Mouse (Mus musculus): Measurements from ENCODE around the gene 1110051M20Rik. TPM values are rescaled to one million over a fixed set of nuclear protein-coding genes. Genes with fewer than 3 reads are reported as not detected.

The 1110051M20Rik gene
- polyA plus RNA-seq, 1 experiment from 2014 or later: 75.3 TPM

DNA sequence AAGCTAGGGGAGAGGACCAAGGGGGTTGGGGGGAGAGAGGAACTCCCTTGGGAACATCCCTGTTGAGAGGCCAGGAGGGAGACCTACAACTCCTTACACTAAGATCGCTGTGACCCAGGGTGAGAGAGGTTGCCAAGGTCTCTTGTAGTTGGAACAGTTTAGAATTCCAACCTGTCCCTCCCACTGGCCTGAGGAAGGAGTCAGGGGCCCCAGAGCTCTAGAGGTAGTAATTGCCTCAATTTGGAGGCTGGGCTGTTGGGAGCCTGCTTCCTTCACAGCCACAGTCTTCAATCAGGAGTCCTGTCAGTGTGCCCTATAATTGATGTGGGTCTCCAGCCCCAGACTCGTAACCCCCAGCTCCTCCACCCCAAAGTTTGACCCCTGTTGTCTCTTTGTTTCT, 17.7 kb upstream of the 1110051M20Rik start:
- WGBS: 2% methylated on average over 2 of the region's 2 CpGs
- Histone ChIP-seq H3K36me3 (ENCODE audit: control insufficient read depth, insufficient read depth, low read length) (no peaks in the 10 kb centered on the region), H3K27ac (replicated peaks; ENCODE audit: low read depth, low read length) (no peak overlapping the region), H3K4me3 (ENCODE audit: low read depth, low read length) (no peak overlapping the region), H3K27me3 (ENCODE audit: control insufficient read depth, insufficient read depth, low read length) (no peaks in the 10 kb centered on the region), H3K4me1 (ENCODE audit: control insufficient read depth, insufficient read depth, low read length) (peaks cover 24% of the 10 kb centered on the region), H3K4me2 (ENCODE audit: low read depth, severe bottlenecking) (peak overlapping the region; percentile 29), H3K9ac (ENCODE audit: low read length) (peak overlapping the region; percentile 52; the same call in 1 of the 2 replicates), H3K9me3 (ENCODE audit: control insufficient read depth, low read length) (no peaks in the 10 kb centered on the region)
- DNase-seq (ENCODE audit: low spot score) (peak; percentile 56), ATAC-seq (ENCODE audit: insufficient number of reproducible peaks, low FRiP score, low TSS enrichment, low read depth) (no peak)

DNA sequence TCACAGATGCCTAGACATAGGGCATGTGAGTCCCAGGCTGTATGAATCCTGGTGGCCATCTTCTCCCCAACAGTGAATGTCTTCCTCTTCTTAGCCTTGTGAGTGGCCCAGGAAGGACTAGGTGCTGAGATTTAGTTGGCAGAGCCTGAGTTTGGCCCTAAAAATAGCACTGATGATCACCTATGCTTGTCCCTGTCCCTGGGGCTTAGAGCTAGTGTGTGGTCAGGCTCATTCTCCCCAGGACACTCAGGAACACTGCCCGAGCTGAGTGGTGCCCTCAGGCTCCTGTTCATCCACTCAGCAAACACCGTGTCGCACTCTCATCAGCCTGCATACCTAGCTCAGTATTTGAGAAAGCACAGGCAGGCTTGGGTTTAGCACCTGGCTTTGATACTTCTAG, 16.8 kb upstream of the 1110051M20Rik start:
- Histone ChIP-seq H3K9ac (ENCODE audit: low read length) (no peak overlapping the region), H3K36me3 (ENCODE audit: control insufficient read depth, insufficient read depth, low read length) (no peaks in the 10 kb centered on the region), H3K4me3 (ENCODE audit: low read depth, low read length) (no peak overlapping the region), H3K27ac (replicated peaks; ENCODE audit: low read depth, low read length) (no peak overlapping the region), H3K4me2 (ENCODE audit: low read depth, severe bottlenecking) (no peak overlapping the region), H3K4me1 (ENCODE audit: control insufficient read depth, insufficient read depth, low read length) (peaks cover 21% of the 10 kb centered on the region), H3K9me3 (ENCODE audit: control insufficient read depth, low read length) (no peaks in the 10 kb centered on the region), H3K27me3 (ENCODE audit: control insufficient read depth, insufficient read depth, low read length) (no peaks in the 10 kb centered on the region)
- WGBS: 43% methylated on average over 3 of the region's 3 CpGs
- ATAC-seq (ENCODE audit: insufficient number of reproducible peaks, low FRiP score, low TSS enrichment, low read depth) (no peak), DNase-seq (ENCODE audit: low spot score) (peak; percentile 23)

DNA sequence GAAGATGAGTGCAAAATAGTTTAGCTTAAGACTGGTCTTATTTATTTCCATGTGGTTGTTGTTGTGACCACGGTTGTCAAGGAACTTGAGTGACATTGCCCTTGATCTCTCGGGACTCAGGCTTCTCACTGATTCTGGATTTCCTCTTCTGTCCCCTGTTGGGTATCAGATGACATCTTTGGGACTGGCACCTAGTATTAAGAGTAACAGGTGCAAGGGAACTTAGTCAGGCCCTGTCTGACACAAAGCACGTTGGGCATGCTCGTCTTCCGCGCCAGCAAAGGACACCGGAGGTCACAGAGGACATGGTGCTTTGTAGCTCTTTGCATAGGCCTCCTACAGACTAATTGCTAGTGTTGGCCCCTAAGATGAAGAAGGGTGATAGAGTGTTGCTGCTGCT, 16.3 kb upstream of the 1110051M20Rik start:
- H3K4me3 ChIP-seq (ENCODE audit: low read depth, low read length): no peak overlapping the region
- H3K4me1 ChIP-seq (ENCODE audit: control insufficient read depth, insufficient read depth, low read length): peaks cover 21% of the 10 kb centered on the region
- no peaks in the 10 kb centered on the region for H3K36me3 ChIP-seq (ENCODE audit: control insufficient read depth, insufficient read depth, low read length)
- H3K9ac ChIP-seq (ENCODE audit: low read length): no peak overlapping the region
- DNase-seq (ENCODE audit: low spot score): no peak
- no peak overlapping the region for H3K4me2 ChIP-seq (ENCODE audit: low read depth, severe bottlenecking)
- no peak for ATAC-seq (ENCODE audit: insufficient number of reproducible peaks, low FRiP score, low TSS enrichment, low read depth)
- WGBS: 64% methylated on average over 7 of the region's 7 CpGs
- no peaks in the 10 kb centered on the region for H3K9me3 ChIP-seq (ENCODE audit: control insufficient read depth, low read length)
- H3K27me3 ChIP-seq (ENCODE audit: control insufficient read depth, insufficient read depth, low read length): no peaks in the 10 kb centered on the region
- H3K27ac ChIP-seq (replicated peaks; ENCODE audit: low read depth, low read length): no peak overlapping the region

DNA sequence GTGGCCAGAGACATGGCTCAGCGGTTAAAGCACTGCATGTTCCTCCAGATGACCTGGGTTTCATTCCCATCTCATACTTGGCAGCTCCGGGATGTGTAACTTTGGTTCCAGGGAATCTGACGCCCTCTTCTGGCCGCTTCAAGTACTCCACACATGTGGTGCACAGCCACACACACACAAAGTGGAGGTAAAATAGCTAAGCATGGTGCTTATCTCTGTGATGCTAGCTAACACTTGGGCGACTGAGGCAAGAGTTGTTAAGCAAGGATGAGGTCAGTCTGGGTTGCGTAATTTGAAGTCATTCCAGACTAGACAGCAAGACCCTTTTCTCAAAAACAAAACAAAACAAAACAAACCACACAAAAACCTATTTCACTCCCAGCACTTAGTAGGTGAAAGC, 15.6 kb upstream of the 1110051M20Rik start:
- DNase-seq (ENCODE audit: low spot score): peak; percentile 34
- 91% methylated on average over 6 of the region's 6 CpGs for WGBS
- Histone ChIP-seq H3K9me3 (ENCODE audit: control insufficient read depth, low read length) (no peaks in the 10 kb centered on the region), H3K9ac (ENCODE audit: low read length) (no peak overlapping the region), H3K4me2 (ENCODE audit: low read depth, severe bottlenecking) (peak overlapping the region; percentile 73; the same call in 1 of the 2 replicates), H3K4me1 (ENCODE audit: control insufficient read depth, insufficient read depth, low read length) (peaks cover 21% of the 10 kb centered on the region), H3K27ac (replicated peaks; ENCODE audit: low read depth, low read length) (no peak overlapping the region), H3K27me3 (ENCODE audit: control insufficient read depth, insufficient read depth, low read length) (no peaks in the 10 kb centered on the region), H3K4me3 (ENCODE audit: low read depth, low read length) (no peak overlapping the region), H3K36me3 (ENCODE audit: control insufficient read depth, insufficient read depth, low read length) (no peaks in the 10 kb centered on the region)
- ATAC-seq (ENCODE audit: insufficient number of reproducible peaks, low FRiP score, low TSS enrichment, low read depth): no peak

DNA sequence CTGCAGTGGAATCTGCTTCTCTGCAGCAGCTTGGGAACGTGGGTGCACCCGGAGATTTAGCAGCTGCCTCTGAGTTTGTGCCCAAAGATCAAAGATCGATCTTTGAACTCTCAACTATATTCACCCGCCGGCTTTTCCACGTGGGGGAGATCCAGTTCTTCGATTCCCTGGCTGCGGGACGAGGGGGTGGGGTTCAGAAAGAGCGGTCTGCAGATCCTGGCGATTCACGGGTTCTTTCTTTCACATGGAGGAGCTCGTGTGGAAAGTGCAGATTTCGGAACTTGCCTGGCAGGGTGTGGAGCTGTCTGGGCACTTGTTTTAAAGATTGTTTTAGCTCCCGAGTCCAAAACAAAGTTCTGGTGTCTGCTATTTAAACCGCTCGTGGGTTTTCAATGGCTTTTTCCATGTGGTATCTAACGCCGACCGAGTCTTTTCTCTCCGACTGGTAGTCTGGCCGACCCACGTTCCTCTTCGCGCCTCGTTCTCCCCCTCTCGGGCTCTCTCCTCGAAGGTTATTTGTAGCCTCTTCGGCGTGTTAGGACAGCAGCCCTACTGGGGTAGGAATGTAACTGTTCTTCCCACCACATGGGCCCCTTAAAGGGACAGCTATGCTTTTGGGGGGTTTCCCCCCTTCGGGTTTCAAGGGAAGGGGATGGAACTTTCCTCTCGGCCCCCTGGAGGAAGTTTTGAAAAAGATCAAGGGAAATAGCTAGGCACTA, 14.3 kb upstream of the 1110051M20Rik start:
- Histone ChIP-seq H3K4me1 (ENCODE audit: control insufficient read depth, insufficient read depth, low read length) (peaks cover 21% of the 10 kb centered on the region), H3K9me3 (ENCODE audit: control insufficient read depth, low read length) (no peaks in the 10 kb centered on the region), H3K36me3 (ENCODE audit: control insufficient read depth, insufficient read depth, low read length) (no peaks in the 10 kb centered on the region), H3K27ac (replicated peaks; ENCODE audit: low read depth, low read length) (peak overlapping the region; percentile 83), H3K27me3 (ENCODE audit: control insufficient read depth, insufficient read depth, low read length) (no peaks in the 10 kb centered on the region), H3K4me3 (ENCODE audit: low read depth, low read length) (peak overlapping the region; percentile 89), H3K9ac (ENCODE audit: low read length) (peak overlapping the region; percentile 85), H3K4me2 (ENCODE audit: low read depth, severe bottlenecking) (peak overlapping the region; percentile 73)
- DNase-seq (ENCODE audit: low spot score) (peak; percentile 72), ATAC-seq (ENCODE audit: insufficient number of reproducible peaks, low FRiP score, low TSS enrichment, low read depth) (peak; percentile 24; the same call in 1 of the 2 replicates)
- WGBS: under 1% methylated on average over 32 of the region's 32 CpGs

DNA sequence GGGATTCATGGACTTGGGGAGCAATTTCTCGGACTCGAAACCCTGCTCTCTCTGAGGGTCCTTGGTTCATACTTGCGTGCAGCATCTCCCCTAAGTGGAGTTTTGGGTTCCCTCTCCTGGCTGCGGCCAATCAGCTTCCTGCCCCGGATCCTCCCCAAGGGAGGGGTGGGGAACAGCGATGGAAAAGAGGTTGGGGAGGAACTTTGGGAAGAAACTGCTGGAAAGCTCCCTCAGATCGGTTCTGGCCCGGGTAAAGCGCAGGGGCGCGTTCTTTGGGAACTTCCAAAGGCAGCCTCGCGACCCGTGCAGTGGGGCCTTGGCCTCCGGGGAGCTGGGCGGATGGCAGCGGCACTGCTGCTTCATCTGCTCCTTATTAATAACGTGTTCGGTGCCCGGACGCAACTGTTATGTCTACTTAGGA, 13.8 kb upstream of the 1110051M20Rik start:
- 0% methylated on average over 21 of the region's 21 CpGs for WGBS
- ATAC-seq (ENCODE audit: insufficient number of reproducible peaks, low FRiP score, low TSS enrichment, low read depth): peak; percentile 8; the same call in 1 of the 2 replicates
- H3K4me1 ChIP-seq (ENCODE audit: control insufficient read depth, insufficient read depth, low read length): peaks cover 21% of the 10 kb centered on the region

DNA sequence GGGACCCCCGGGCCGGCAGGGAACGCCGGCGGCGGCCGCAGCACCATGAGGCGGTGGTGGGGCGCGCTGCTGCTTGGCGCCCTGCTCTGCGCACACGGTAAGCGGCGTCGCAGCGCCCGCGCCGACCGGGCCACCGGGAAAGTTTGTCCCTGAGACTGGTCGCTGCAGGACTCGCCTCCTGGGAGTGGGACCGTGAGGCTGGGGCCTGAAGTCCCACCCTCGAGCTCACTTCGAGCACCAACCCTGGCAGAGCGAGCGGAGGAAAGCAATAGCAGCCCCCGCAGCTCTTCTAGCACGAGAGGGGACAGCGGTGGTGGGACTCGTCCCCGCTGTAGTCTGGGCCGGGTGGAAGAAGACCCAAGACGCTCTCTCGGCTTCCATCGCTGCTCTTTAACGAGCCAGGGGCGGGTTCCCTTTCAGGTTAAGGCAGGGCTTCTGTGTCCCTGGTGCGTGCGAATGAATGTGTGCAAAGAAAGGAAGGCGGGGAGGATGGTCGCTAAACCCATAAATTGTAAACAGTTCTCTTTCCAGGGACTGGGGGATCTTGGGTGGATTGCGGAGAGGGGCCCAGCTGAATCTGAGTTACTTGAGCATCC, 13.2 kb upstream of the 1110051M20Rik start:
- H3K4me1 ChIP-seq (ENCODE audit: control insufficient read depth, insufficient read depth, low read length): peaks cover 17% of the 10 kb centered on the region
- DNase-seq (ENCODE audit: low spot score): peak; percentile 74
- no peaks in the 10 kb centered on the region for H3K9me3 ChIP-seq (ENCODE audit: control insufficient read depth, low read length)
- H3K9ac ChIP-seq (ENCODE audit: low read length): peak overlapping the region; percentile 85
- peak overlapping the region; percentile 83 for H3K27ac ChIP-seq (replicated peaks; ENCODE audit: low read depth, low read length)
- H3K27me3 ChIP-seq (ENCODE audit: control insufficient read depth, insufficient read depth, low read length): no peaks in the 10 kb centered on the region
- peak; percentile 41 for ATAC-seq (ENCODE audit: insufficient number of reproducible peaks, low FRiP score, low TSS enrichment, low read depth)
- peak overlapping the region; percentile 73 for H3K4me2 ChIP-seq (ENCODE audit: low read depth, severe bottlenecking)
- peak overlapping the region; percentile 89 for H3K4me3 ChIP-seq (ENCODE audit: low read depth, low read length)
- under 1% methylated on average over 45 of the region's 45 CpGs for WGBS
- H3K36me3 ChIP-seq (ENCODE audit: control insufficient read depth, insufficient read depth, low read length): no peaks in the 10 kb centered on the region

More for the DNA sequence above, 13.8 kb upstream of the 1110051M20Rik start:
- H3K36me3 ChIP-seq (ENCODE audit: control insufficient read depth, insufficient read depth, low read length): no peaks in the 10 kb centered on the region
- DNase-seq (ENCODE audit: low spot score): peak; percentile 79
- peak overlapping the region; percentile 83 for H3K27ac ChIP-seq (replicated peaks; ENCODE audit: low read depth, low read length)
- H3K4me3 ChIP-seq (ENCODE audit: low read depth, low read length): peak overlapping the region; percentile 89
- no peaks in the 10 kb centered on the region for H3K9me3 ChIP-seq (ENCODE audit: control insufficient read depth, low read length)
- H3K27me3 ChIP-seq (ENCODE audit: control insufficient read depth, insufficient read depth, low read length): no peaks in the 10 kb centered on the region
- peak overlapping the region; percentile 85 for H3K9ac ChIP-seq (ENCODE audit: low read length)
- peak overlapping the region; percentile 73 for H3K4me2 ChIP-seq (ENCODE audit: low read depth, severe bottlenecking)

DNA sequence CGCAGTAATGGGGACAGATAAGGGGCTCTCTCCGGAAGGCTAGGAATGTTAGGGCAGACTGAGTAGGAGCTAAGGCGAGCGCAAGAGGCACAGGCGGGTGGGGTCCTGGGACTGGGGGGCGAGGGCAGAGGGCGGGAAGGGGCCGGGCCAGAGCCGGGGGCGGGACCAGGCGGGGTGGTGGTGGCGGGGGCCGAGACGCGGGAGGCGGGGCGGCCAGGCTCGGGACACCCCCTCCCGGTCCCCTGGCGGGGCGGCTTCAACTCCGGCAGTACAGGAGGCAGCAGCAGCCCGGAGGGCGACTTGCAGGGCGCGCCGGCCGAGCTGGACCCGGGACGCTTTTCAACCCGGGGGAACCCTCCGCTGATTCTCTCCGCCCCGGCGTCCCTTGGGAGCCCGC, 12.8 kb upstream of the 1110051M20Rik start, which contains the start of gene Lrp4:
Lrp4 (plus strand) TSS at position 253 of the 397 bp plus-strand sequence.
- Histone ChIP-seq H3K27me3 (ENCODE audit: control insufficient read depth, insufficient read depth, low read length) (no peaks in the 10 kb centered on the region), H3K9me3 (ENCODE audit: control insufficient read depth, low read length) (no peaks in the 10 kb centered on the region), H3K36me3 (ENCODE audit: control insufficient read depth, insufficient read depth, low read length) (no peaks in the 10 kb centered on the region), H3K9ac (ENCODE audit: low read length) (peak within 1 kb of the TSS; percentile 85), H3K4me1 (ENCODE audit: control insufficient read depth, insufficient read depth, low read length) (peaks cover 12% of the 10 kb centered on the region), H3K4me3 (ENCODE audit: low read depth, low read length) (peak within 1 kb of the TSS; percentile 89), H3K4me2 (ENCODE audit: low read depth, severe bottlenecking) (peak within 1 kb of the TSS; percentile 73), H3K27ac (replicated peaks; ENCODE audit: low read depth, low read length) (peak within 1 kb of the TSS; percentile 83)
- ATAC-seq (ENCODE audit: insufficient number of reproducible peaks, low FRiP score, low TSS enrichment, low read depth) (peak; percentile 70), DNase-seq (ENCODE audit: low spot score) (peak; percentile 78)
- WGBS: under 1% methylated on average over 26 of the region's 36 CpGs

Measured in limb, embryonic 11.5 days (tissue).